Comparison of ENCODE assay signal across 8 mouse cellular contexts in genomic region chr12:70968141-70968790, GRCm38 (mm10). TPM values are rescaled to one million over a fixed set of nuclear protein-coding genes. Genes with fewer than 3 reads are reported as not detected.
DNase-seq lines count a peak whose midpoint lies in the region; ATAC-seq and TF ChIP-seq lines count a peak whose summit lies in the region.

No protein-coding gene starts in this region.

- peak overlapping the region; percentile 98 for H3K27ac ChIP-seq in embryonic facial prominence, embryonic 13.5 days
- H3K27ac ChIP-seq in kidney, embryonic 14.5 days (ENCODE audit: low read depth, low read length), result peak overlapping the region; percentile 90
- H3K27ac ChIP-seq in limb, embryonic 14.5 days (replicated peaks; ENCODE audit: low read depth, low read length), result peak overlapping the region; percentile 96
- peak overlapping the region; percentile 86 for H3K27ac ChIP-seq in midbrain, embryonic 16.5 days (ENCODE audit: low read length)

- H3K9ac ChIP-seq in embryonic facial prominence, embryonic 13.5 days, result peak overlapping the region; percentile 89
- H3K9ac ChIP-seq in kidney, embryonic 14.5 days (ENCODE audit: low read depth, low read length), result peak overlapping the region; percentile 78
- peak overlapping the region; percentile 84 for H3K9ac ChIP-seq in limb, embryonic 14.5 days (ENCODE audit: low read depth, low read length, severe bottlenecking)
- peak overlapping the region; percentile 70 for H3K9ac ChIP-seq in midbrain, embryonic 16.5 days (ENCODE audit: low read depth, low read length)

- peak; percentile 92 for DNase-seq in 3T3-L1 (ENCODE audit: low read depth, low spot score)
- DNase-seq in adrenal gland, postnatal 36 days, result peak; percentile 83 to 88
- peak; percentile 85 for DNase-seq in heart, adult 8-10 months (ENCODE audit: low spot score)
- DNase-seq in limb, embryonic 14.5 days (ENCODE audit: low spot score), result peak; percentile 77
- peak; percentile 73 to 75 for DNase-seq in spleen, postnatal 14 days (ENCODE audit: low spot score in 2 of 2)

- H3K4me1 ChIP-seq in embryonic facial prominence, embryonic 13.5 days, result peaks cover 9% of the 10 kb centered on the region
- H3K4me1 ChIP-seq in kidney, embryonic 14.5 days (ENCODE audit: control insufficient read depth, insufficient read depth, low read length), result no peaks in the 10 kb centered on the region
- H3K4me1 ChIP-seq in limb, embryonic 14.5 days (ENCODE audit: control insufficient read depth, insufficient read depth, low read length), result peaks cover 4% of the 10 kb centered on the region; the same call in 1 of the 2 replicates
- H3K4me1 ChIP-seq in midbrain, embryonic 16.5 days (ENCODE audit: control insufficient read depth, insufficient read depth, low read length), result peaks cover 5% of the 10 kb centered on the region

- under 1% methylated on average over 35 of the region's 35 CpGs for WGBS in embryonic facial prominence, embryonic 13.5 days
- under 1% methylated on average over 35 of the region's 35 CpGs for WGBS in kidney, embryonic 14.5 days
- under 1% methylated on average over 35 of the region's 35 CpGs for WGBS in limb, embryonic 14.5 days
- WGBS in midbrain, embryonic 16.5 days, result under 1% methylated on average over 35 of the region's 35 CpGs

- H3K4me3 ChIP-seq in embryonic facial prominence, embryonic 13.5 days, result peak overlapping the region; percentile 68
- peak overlapping the region; percentile 68 for H3K4me3 ChIP-seq in kidney, embryonic 14.5 days (ENCODE audit: low read length)
- peak overlapping the region; percentile 72 for H3K4me3 ChIP-seq in limb, embryonic 14.5 days (replicated peaks; ENCODE audit: low read length)
- H3K4me3 ChIP-seq in midbrain, embryonic 16.5 days (ENCODE audit: low read depth, low read length), result peak overlapping the region; percentile 54

- no peaks in the 10 kb centered on the region for H3K27me3 ChIP-seq in embryonic facial prominence, embryonic 13.5 days
- H3K27me3 ChIP-seq in kidney, embryonic 14.5 days (ENCODE audit: control insufficient read depth, insufficient read depth, low read length), result no peaks in the 10 kb centered on the region
- no peaks in the 10 kb centered on the region for H3K27me3 ChIP-seq in limb, embryonic 14.5 days (ENCODE audit: control insufficient read depth, insufficient read depth, low read length)
- no peaks in the 10 kb centered on the region for H3K27me3 ChIP-seq in midbrain, embryonic 16.5 days (ENCODE audit: control insufficient read depth, insufficient read depth, low read depth, low read length)

- H3K36me3 ChIP-seq in embryonic facial prominence, embryonic 13.5 days, result peaks cover 12% of the 10 kb centered on the region
- H3K36me3 ChIP-seq in kidney, embryonic 14.5 days (ENCODE audit: control insufficient read depth, insufficient read depth, low read length), result peaks cover 7% of the 10 kb centered on the region
- peaks cover 12% of the 10 kb centered on the region for H3K36me3 ChIP-seq in limb, embryonic 14.5 days (ENCODE audit: control insufficient read depth, insufficient read depth, low read length)
- H3K36me3 ChIP-seq in midbrain, embryonic 16.5 days (ENCODE audit: control insufficient read depth, insufficient read depth, low read length), result peaks cover 7% of the 10 kb centered on the region

- H3K9me3 ChIP-seq in embryonic facial prominence, embryonic 13.5 days, result no peaks in the 10 kb centered on the region
- H3K9me3 ChIP-seq in kidney, embryonic 14.5 days (ENCODE audit: control insufficient read depth, low read length), result no peaks in the 10 kb centered on the region
- no peaks in the 10 kb centered on the region for H3K9me3 ChIP-seq in limb, embryonic 14.5 days (ENCODE audit: control insufficient read depth, low read length)
- H3K9me3 ChIP-seq in midbrain, embryonic 16.5 days (replicated peaks; ENCODE audit: control insufficient read depth, low read length, poor library complexity, severe bottlenecking), result no peaks in the 10 kb centered on the region

- ATAC-seq in embryonic facial prominence, embryonic 13.5 days (ENCODE audit: insufficient number of reproducible peaks, insufficient read depth, low FRiP score, low TSS enrichment, low read depth), result peak; percentile 89
- peak; percentile 82 for ATAC-seq in kidney, embryonic 14.5 days (ENCODE audit: low FRiP score, low TSS enrichment)
- peak; percentile 77 for ATAC-seq in limb, embryonic 14.5 days (ENCODE audit: low FRiP score, low read depth)
- peak; percentile 81 for ATAC-seq in midbrain, embryonic 16.5 days

- TF ChIP-seq POLR2A in limb, embryonic 14.5 days (IDR thresholded peaks at IDR 0.05; ENCODE audit: borderline replicate concordance, extremely low read depth, insufficient read depth, insufficient read length), result peak; percentile 39; the same call in 1 of the 2 replicates

- H3K4me2 ChIP-seq in embryonic facial prominence, embryonic 13.5 days, result peak overlapping the region; percentile 67
- peak overlapping the region; percentile 56 for H3K4me2 ChIP-seq in kidney, embryonic 14.5 days (replicated peaks; ENCODE audit: low read depth, low read length)
- H3K4me2 ChIP-seq in limb, embryonic 14.5 days (replicated peaks; ENCODE audit: low read depth, low read length, severe bottlenecking), result peak overlapping the region; percentile 54
- H3K4me2 ChIP-seq in midbrain, embryonic 16.5 days (ENCODE audit: low read length), result peak overlapping the region; percentile 63

RNA-seq across cellular contexts. Expression of gene Psma3, which starts 6.2 kb away (rescaled TPM):
- total RNA-seq in adrenal gland, postnatal 36 days (2021), result 100 to 1,000 TPM; 366 to 395 TPM
- 638 and 649 TPM in 2 replicates for polyA plus RNA-seq in embryonic facial prominence, embryonic 13.5 days (2015; fragmentation: Nextera tagmentation; extraction: Ambion mirVana)
- total RNA-seq in heart, adult 8-10 months (2022), result 100 to 1,000 TPM; 168 to 195 (median 176) TPM
- polyA plus RNA-seq in kidney, embryonic 14.5 days (2014; fragmentation: Nextera tagmentation; extraction: Ambion mirVana), result 686 and 801 TPM in 2 replicates
- 196 and 245 TPM in 2 replicates for polyA plus RNA-seq in limb, embryonic 14.5 days (2012; rRNA removed)
- 543 and 594 TPM in 2 replicates for polyA plus RNA-seq in limb, embryonic 14.5 days (2014; fragmentation: Nextera tagmentation; extraction: Ambion mirVana)
- polyA plus RNA-seq in midbrain, embryonic 16.5 days (2015; fragmentation: Nextera tagmentation; extraction: Ambion mirVana), result 489 and 519 TPM in 2 replicates

RNA-seq across cellular contexts. Expression of gene Actr10, which starts 30.6 kb away (rescaled TPM):
- 100 to 1,000 TPM; 205 to 206 TPM for total RNA-seq in adrenal gland, postnatal 36 days (2021)
- 201 and 244 TPM in 2 replicates for polyA plus RNA-seq in embryonic facial prominence, embryonic 13.5 days (2015; fragmentation: Nextera tagmentation; extraction: Ambion mirVana)
- 100 to 1,000 TPM; 120 to 137 (median 129) TPM for total RNA-seq in heart, adult 8-10 months (2022)
- polyA plus RNA-seq in kidney, embryonic 14.5 days (2014; fragmentation: Nextera tagmentation; extraction: Ambion mirVana), result 249 and 257 TPM in 2 replicates
- polyA plus RNA-seq in limb, embryonic 14.5 days (2012; rRNA removed), result 91.3 and 91.6 TPM in 2 replicates
- 257 and 264 TPM in 2 replicates for polyA plus RNA-seq in limb, embryonic 14.5 days (2014; fragmentation: Nextera tagmentation; extraction: Ambion mirVana)
- polyA plus RNA-seq in midbrain, embryonic 16.5 days (2015; fragmentation: Nextera tagmentation; extraction: Ambion mirVana), result 180 and 188 TPM in 2 replicates

RNA-seq across cellular contexts. Expression of gene Arid4a, which starts 47.5 kb away (rescaled TPM):
- 10 to 100 TPM; 21.2 to 22.3 TPM for total RNA-seq in adrenal gland, postnatal 36 days (2021)
- polyA plus RNA-seq in embryonic facial prominence, embryonic 13.5 days (2015; fragmentation: Nextera tagmentation; extraction: Ambion mirVana), result 41.8 and 44.3 TPM in 2 replicates
- total RNA-seq in heart, adult 8-10 months (2022), result 10 to 100 TPM; 11.1 to 15.3 (median 13.1) TPM
- polyA plus RNA-seq in kidney, embryonic 14.5 days (2014; fragmentation: Nextera tagmentation; extraction: Ambion mirVana), result 24.2 and 37.7 TPM in 2 replicates
- 7.3 and 11.7 TPM in 2 replicates for polyA plus RNA-seq in limb, embryonic 14.5 days (2012; rRNA removed)
- polyA plus RNA-seq in limb, embryonic 14.5 days (2014; fragmentation: Nextera tagmentation; extraction: Ambion mirVana), result 32.2 and 40.8 TPM in 2 replicates
- polyA plus RNA-seq in midbrain, embryonic 16.5 days (2015; fragmentation: Nextera tagmentation; extraction: Ambion mirVana), result 49.1 and 49.4 TPM in 2 replicates

Comparison
In these comparisons a context has a peak if more than half of its experiments do, and no peak if none do; other contexts are left out.
1. Peak in every context shown above with its lines: DNase-seq, ATAC-seq, H3K4me3 ChIP-seq and H3K27ac ChIP-seq.